Mouse (Mus musculus) midbrain, postnatal 0 days (tissue): Measurements from ENCODE around the gene Efcab6. TPM values are rescaled to one million over a fixed set of nuclear protein-coding genes. Genes with fewer than 3 reads are reported as not detected.
A peak's percentile ranks its signal among the peaks of the same experiment; 100 is the strongest.

Experiments
- ATAC-seq: fragments of 200-750 bp; cut with Nextera tagmentation; 2 replicates; pipeline ENCODE4 v1.8.0; 2017; ENCODE audit warnings: moderate number of reproducible peaks, mild to moderate bottlenecking, moderate TSS enrichment, moderate library complexity; ENCODE audit not compliant: low FRiP score
- DNase-seq: peaks from one replicate; pipeline ENCODE4 v3.0.0-alpha.2; 2015; ENCODE audit warnings: low spot score
- H3K27ac ChIP-seq: fragments of 300-500 bp; sonication (generic); 2 replicates; pipeline ENCODE4 v1.5.1; 2014; ENCODE audit warnings: low read depth, mild to moderate bottlenecking, low read length, mixed read lengths
- H3K27me3 ChIP-seq: fragments of 300-500 bp; sonication (generic); 2 replicates; pipeline ENCODE4 v1.6.1; 2014; ENCODE audit warnings: low read length, control low read depth, mixed read lengths; ENCODE audit not compliant: insufficient read depth
- H3K36me3 ChIP-seq: fragments of 300-500 bp; sonication (generic); 2 replicates; pipeline ENCODE4 v1.6.1; 2014; ENCODE audit warnings: low read length, control low read depth, mixed read lengths; ENCODE audit not compliant: insufficient read depth
- H3K4me1 ChIP-seq: fragments of 300-500 bp; sonication (generic); 2 replicates; pipeline ENCODE4 v1.6.1; 2014; ENCODE audit warnings: mild to moderate bottlenecking, control low read depth, antibody characterized with exemption, low read length, mixed read lengths; ENCODE audit not compliant: insufficient read depth
- H3K4me2 ChIP-seq: fragments of 300-500 bp; sonication (generic); 2 replicates; pipeline ENCODE4 v1.6.1; 2014; ENCODE audit warnings: low read depth, mild to moderate bottlenecking, low read length, mixed read lengths; ENCODE audit not compliant: poor library complexity, severe bottlenecking
- H3K4me3 ChIP-seq: fragments of 300-500 bp; sonication (generic); 2 replicates; pipeline ENCODE4 v1.5.1; 2014; ENCODE audit warnings: low read depth, mild to moderate bottlenecking, low read length, moderate library complexity
- H3K9ac ChIP-seq: fragments of 300-500 bp; sonication (generic); replicated peaks from 2 replicates; pipeline ENCODE4 v1.6.1; 2014; ENCODE audit warnings: mild to moderate bottlenecking, low read length, moderate library complexity, mixed read lengths; ENCODE audit not compliant: poor library complexity, severe bottlenecking
- H3K9me3 ChIP-seq: fragments of 300-500 bp; sonication (generic); 2 replicates; pipeline ENCODE4 v1.6.1; 2016; ENCODE audit warnings: low read length, control low read depth
- CTCF ChIP-seq: IDR thresholded peaks from 2 replicates; pipeline ENCODE4 v1.5.1; 2016; ENCODE audit warnings: antibody characterized with exemption, mild to moderate bottlenecking
- WGBS: fragments of 180-500 bp; shearing (Covaris S2); extraction: QIAGEN DNeasy Blood & Tissue Kit; methylation state at CpG from one replicate; pipeline ENCODE4 v1.1.7; 2014; 5-methylcytosine and 5-hydroxymethylcytosine counted together
- polyA plus RNA-seq: library from polyadenylated mRNA; unstranded; fragments of >200 nt; fragmentation: Nextera tagmentation; extraction: Ambion mirVana; gene quantifications from 2 replicates; pipeline ENCODE4 v1.2.1, GENCODE M21; 2015
- total RNA-seq: library from RNA; depleted of rRNA; stranded (reverse); fragments of >200 nt; gene quantifications from 2 replicates; pipeline ENCODE4 v1.2.3, GENCODE M21; 2014; rRNA removed

Gene Efcab6
- total and polyA plus RNA-seq, 2 experiments from 2014 or later = 1.5 to 3.9 TPM

- 0 out of 2 replicates have a peak, but pooled peaks cover 3% of the 10 kb centered on the region for H3K4me1 ChIP-seq
- ATAC-seq (no peak), DNase-seq (peak; percentile 25)
- no peak overlapping the region for H3K4me3 ChIP-seq
- H3K36me3 ChIP-seq = no peaks in the 10 kb centered on the region
- no peak overlapping the region for H3K27ac ChIP-seq
- TF ChIP-seq CTCF = no peak
- 69% methylated on average over 13 of the region's 13 CpGs for WGBS
- H3K4me2 ChIP-seq = no peak overlapping the region
- no peaks in the 10 kb centered on the region for H3K9me3 ChIP-seq
- no peaks in the 10 kb centered on the region for H3K27me3 ChIP-seq
- 0 out of 2 replicates have a peak overlapping the region, but pooled peaks have one; percentile 1 for H3K9ac ChIP-seq
Measured at GRCm38 (mm10) chr15:83829226-83829625, 236.0 kb downstream of the Efcab6 start.

DNA sequence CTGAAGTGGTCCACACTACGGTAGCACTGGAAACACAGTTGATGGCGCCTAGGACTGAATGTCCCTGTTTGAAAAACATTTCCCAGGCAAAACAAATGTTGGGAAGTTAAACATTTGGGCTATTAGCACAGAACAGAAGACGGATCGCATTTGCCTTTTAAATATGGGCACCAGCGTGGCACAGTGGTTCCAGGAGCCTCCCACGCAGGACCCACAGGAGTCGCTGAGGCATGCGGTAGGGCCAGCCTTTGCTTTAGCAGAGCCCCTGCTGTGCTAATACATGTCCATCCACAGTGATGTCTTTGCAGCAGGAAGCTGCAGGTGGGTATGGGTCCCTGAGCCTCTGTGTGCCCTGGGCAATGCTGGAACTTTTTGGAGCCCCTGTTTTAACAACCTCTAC lies 237.2 kb downstream of the Efcab6 start:
- 0 out of 2 replicates have a peak, but pooled peaks cover 3% of the 10 kb centered on the region for H3K4me1 ChIP-seq
- 76% methylated on average over 8 of the region's 8 CpGs for WGBS
- no peaks in the 10 kb centered on the region for H3K9me3 ChIP-seq

More for the DNA sequence above, 237.2 kb downstream of the Efcab6 start:
- H3K4me3 ChIP-seq = no peak overlapping the region
- no peaks in the 10 kb centered on the region for H3K27me3 ChIP-seq
- no peak for TF ChIP-seq CTCF
- no peak for DNase-seq
- no peak overlapping the region for H3K27ac ChIP-seq
- no peak overlapping the region for H3K9ac ChIP-seq
- H3K4me2 ChIP-seq = no peak overlapping the region
- no peaks in the 10 kb centered on the region for H3K36me3 ChIP-seq
- ATAC-seq = no peak

Other genes with a start within 250 kb of the Efcab6 start
- gene Sult4a1, start 40.4 kb upstream of the Efcab6 start, total RNA-seq = 197 and 208 TPM in 2 replicates
- 139 and 150 TPM in 2 replicates for gene Sult4a1, start 40.4 kb upstream of the Efcab6 start, polyA plus RNA-seq
- not detected in 2 replicates for gene Pnpla5, start 57.8 kb upstream of the Efcab6 start, total RNA-seq
- not detected in 2 replicates for gene Pnpla5, start 57.8 kb upstream of the Efcab6 start, polyA plus RNA-seq
- 6.9 and 7.3 TPM in 2 replicates for gene Pnpla3, start 102.5 kb upstream of the Efcab6 start, total RNA-seq
- gene Pnpla3, start 102.5 kb upstream of the Efcab6 start, polyA plus RNA-seq = 5.1 and 5.4 TPM in 2 replicates
- 38.9 and 39.7 TPM in 2 replicates for gene Samm50, start 126.9 kb upstream of the Efcab6 start, total RNA-seq
- 88.1 and 90.9 TPM in 2 replicates for gene Samm50, start 126.9 kb upstream of the Efcab6 start, polyA plus RNA-seq
- gene Parvb, start 166.7 kb upstream of the Efcab6 start, total RNA-seq = 9.6 and 14.0 TPM in 2 replicates
- 4.3 and 5.8 TPM in 2 replicates for gene Parvb, start 166.7 kb upstream of the Efcab6 start, polyA plus RNA-seq